Mouse (Mus musculus) G1E (cell line): ENCODE measurements at regions not wholly inside any gene's neighbourhood (a gene's known extent, or its start where the extent isn't known, plus 50 kb on each side); places are given as distances from the start of the nearest gene placed in this dataset.

Source experiments
- ATAC-seq: 2 replicates; pipeline ENCODE4 v1.8.0; 2016; ENCODE audit warnings: mild to moderate bottlenecking; ENCODE audit not compliant: insufficient number of reproducible peaks, poor library complexity, low FRiP score, severe bottlenecking; ENCODE audit errors: extremely low read depth
- DNase-seq: peaks from one replicate; pipeline ENCODE4 v3.0.0; 2012; ENCODE audit warnings: low spot score
- H3K27me3 ChIP-seq: 2 replicates; pipeline ENCODE4 v1.6.1; 2012; ENCODE audit warnings: mild to moderate bottlenecking, low read length, inconsistent platforms; ENCODE audit not compliant: insufficient read depth
- H3K36me3 ChIP-seq: replicated peaks from 2 replicates; pipeline ENCODE3; 2012; ENCODE audit warnings: mild to moderate bottlenecking, inconsistent platforms
- H3K4me1 ChIP-seq: 2 replicates; pipeline ENCODE4 v1.6.1; 2012; ENCODE audit warnings: low read depth, low read length, inconsistent platforms, mixed read lengths; ENCODE audit not compliant: insufficient read depth
- H3K4me3 ChIP-seq: 2 replicates; pipeline ENCODE4 v1.5.1; 2012; ENCODE audit warnings: low read depth, mild to moderate bottlenecking, inconsistent platforms, low read length, moderate library complexity, mixed read lengths
- H3K9me3 ChIP-seq: replicated peaks from 2 replicates; pipeline ENCODE4 v1.6.1; 2012; ENCODE audit warnings: inconsistent platforms
- CTCF ChIP-seq: IDR thresholded peaks from 2 replicates; pipeline ENCODE4 v1.5.1; 2012; ENCODE audit warnings: low read depth, low read length, inconsistent platforms, mixed read lengths
- GATA1 ChIP-seq: IDR thresholded peaks from 2 replicates; pipeline ENCODE4 v1.6.1; 2012; ENCODE audit warnings: borderline replicate concordance, low read length, inconsistent platforms, mixed read lengths
- GATA2 ChIP-seq: IDR thresholded peaks from 2 replicates; pipeline ENCODE4 v1.6.1; 2012; ENCODE audit warnings: low read depth, low read length, inconsistent platforms, borderline replicate concordance
- POLR2AphosphoS5 ChIP-seq: IDR thresholded peaks from 2 replicates; pipeline ENCODE4 v1.6.1; 2012; ENCODE audit warnings: low read depth, low read length, inconsistent platforms; ENCODE audit not compliant: insufficient replicate concordance
- TAL1 ChIP-seq: conservative IDR thresholded peaks from 2 replicates; pipeline ENCODE4 v1.6.1; 2012; ENCODE audit warnings: low read depth, low read length, inconsistent platforms, mixed read lengths

DNA sequence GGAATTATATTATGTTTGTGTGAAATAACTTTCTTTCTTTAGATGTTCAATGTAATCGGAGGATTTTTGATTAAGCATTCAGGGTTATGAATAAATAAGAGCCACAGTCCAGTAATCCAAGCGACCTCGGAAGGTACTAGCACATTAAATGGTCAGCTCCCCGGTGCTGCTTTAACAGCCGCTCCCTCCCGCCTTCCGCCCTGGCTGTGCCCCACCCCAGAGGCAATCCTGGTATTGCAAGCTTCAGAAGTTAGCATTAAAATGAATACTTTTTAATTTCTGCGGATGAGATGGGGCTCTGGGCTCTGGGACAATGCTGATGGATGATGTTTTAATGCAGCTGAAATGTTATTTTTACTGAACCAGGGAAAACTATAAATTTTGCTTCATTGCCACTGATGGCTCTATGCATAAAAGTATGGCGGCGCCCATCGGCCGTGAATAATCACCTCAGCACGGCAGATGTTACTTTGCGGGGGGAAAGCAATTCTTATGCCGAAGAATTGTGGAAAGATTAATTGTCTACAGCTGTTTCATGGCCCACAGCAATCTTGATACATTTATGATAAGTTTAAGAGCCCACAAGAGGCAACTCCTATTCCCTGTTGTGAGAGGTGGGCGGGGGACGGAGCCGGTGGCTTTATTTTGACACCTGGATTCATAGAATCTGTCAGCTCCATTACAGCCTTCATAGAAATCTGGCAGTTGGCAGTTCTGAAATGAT, 136.5 kb downstream of the Gpat3 start:
- no peaks in the 10 kb centered on the region for H3K4me1 ChIP-seq
- no peak overlapping the region for H3K4me3 ChIP-seq
- DNase-seq (no peak), ATAC-seq (no peak)
- H3K27me3 ChIP-seq = no peaks in the 10 kb centered on the region
- TF ChIP-seq GATA1 (no peak), TAL1 (no peak), CTCF (no peak), GATA2 (no peak), POLR2AphosphoS5 (no peak)
- H3K9me3 ChIP-seq = peaks cover 24% of the 10 kb centered on the region
- no peaks in the 10 kb centered on the region for H3K36me3 ChIP-seq

DNA sequence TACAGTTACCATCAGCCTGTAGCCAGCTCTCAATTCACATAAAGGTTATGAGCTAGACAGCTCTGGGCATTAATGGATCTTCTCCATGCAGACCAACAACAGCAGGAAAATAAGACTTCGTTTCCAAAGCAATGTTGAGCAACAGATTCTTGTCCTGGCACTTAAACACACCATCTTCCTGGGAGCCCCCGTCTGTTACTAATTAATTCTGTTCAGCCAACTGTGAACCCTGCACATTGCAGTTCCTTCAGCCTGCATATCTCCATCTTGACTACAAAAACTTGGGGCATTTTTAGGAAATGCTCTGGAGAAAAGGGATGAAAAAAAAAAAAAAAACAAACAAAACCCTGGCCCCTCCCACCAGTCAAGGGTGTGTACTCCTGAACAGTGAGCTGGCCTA, 131.2 kb downstream of the Gpat3 start:
- Histone ChIP-seq H3K9me3 (peaks cover 29% of the 10 kb centered on the region), H3K4me3 (no peak overlapping the region), H3K27me3 (no peaks in the 10 kb centered on the region), H3K36me3 (no peaks in the 10 kb centered on the region), H3K4me1 (no peaks in the 10 kb centered on the region)
- TF ChIP-seq POLR2AphosphoS5 (no peak), TAL1 (no peak), GATA1 (no peak), GATA2 (no peak), CTCF (no peak)
- no peak for ATAC-seq
- no peak for DNase-seq

DNA sequence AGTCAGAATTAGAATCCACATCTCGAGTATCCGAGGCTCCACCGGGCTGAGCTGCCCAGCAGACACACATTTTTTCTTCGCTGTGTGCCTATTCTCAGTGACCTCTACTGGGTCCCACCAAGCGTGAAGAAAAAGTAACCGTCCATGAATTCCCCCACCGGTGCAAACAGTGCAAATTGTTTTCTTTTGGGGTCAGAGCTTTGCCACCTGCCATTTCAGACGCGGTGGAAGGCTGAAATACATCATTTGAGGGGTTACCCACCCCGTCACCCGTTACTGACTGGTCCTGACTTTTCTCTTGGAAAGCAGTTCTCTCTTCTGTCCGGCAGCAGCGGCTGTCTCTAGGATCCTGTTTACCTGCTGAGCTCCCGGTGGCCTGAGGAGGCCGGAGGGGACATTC, 105.7 kb downstream of the Gpat3 start:
- TF ChIP-seq GATA2 (no peak), CTCF (no peak), POLR2AphosphoS5 (no peak), GATA1 (no peak), TAL1 (no peak)
- Histone ChIP-seq H3K4me1 (no peaks in the 10 kb centered on the region), H3K9me3 (peaks cover 46% of the 10 kb centered on the region), H3K27me3 (no peaks in the 10 kb centered on the region), H3K4me3 (no peak overlapping the region), H3K36me3 (no peaks in the 10 kb centered on the region)
- ATAC-seq (no peak), DNase-seq (no peak)
